Mouse (Mus musculus): ENCODE data around the gene Psma6.

Psma6 gene

GRCm38 (mm10) chr12:55464846-55465361 lies 80.9 kb downstream of the Psma6 start:
- DNase-seq (ENCODE audit: low spot score) = no peak

GRCm38 (mm10) chr12:55465401-55465983 lies 81.5 kb downstream of the Psma6 start:
- DNase-seq (ENCODE audit: low spot score) = no peak

- no peak for DNase-seq (ENCODE audit: low spot score)
Measured at GRCm38 (mm10) chr12:55466088-55466701, 82.2 kb downstream of the Psma6 start.

GRCm38 (mm10) chr12:55466816-55467215 lies 82.8 kb downstream of the Psma6 start:
- no peak for DNase-seq (ENCODE audit: low spot score)

- DNase-seq (ENCODE audit: low spot score) = no peak
Measured at GRCm38 (mm10) chr12:55467331-55468180, 83.5 kb downstream of the Psma6 start.
